Mouse (Mus musculus) hindbrain, embryonic 14.5 days (tissue): ENCODE results near the gene Klhl18. TPM values are rescaled to one million over a fixed set of nuclear protein-coding genes. Genes with fewer than 3 reads are reported as not detected.
A peak's percentile ranks its signal among the peaks of the same experiment; 100 is the strongest.

ENCODE experiments used
- ATAC-seq: fragments of 200-750 bp; cut with Nextera tagmentation; 2 replicates; pipeline ENCODE4 v1.8.0; 2017; ENCODE audit warnings: moderate number of reproducible peaks, mild to moderate bottlenecking, moderate TSS enrichment, moderate library complexity; ENCODE audit not compliant: low FRiP score
- DNase-seq: peaks from one replicate; pipeline ENCODE4 v3.0.0-alpha.2; 2015; ENCODE audit warnings: low spot score
- H3K27ac ChIP-seq: fragments of 300-500 bp; sonication (generic); 2 replicates; pipeline ENCODE4 v1.5.1; 2014; ENCODE audit warnings: mild to moderate bottlenecking, moderate library complexity
- H3K27me3 ChIP-seq: fragments of 300-500 bp; sonication (generic); 2 replicates; pipeline ENCODE4 v1.6.1; 2014; ENCODE audit warnings: mild to moderate bottlenecking, low read length, mixed read lengths; ENCODE audit not compliant: control insufficient read depth, insufficient read depth
- H3K36me3 ChIP-seq: fragments of 300-500 bp; sonication (generic); replicated peaks from 2 replicates; pipeline ENCODE4 v1.6.1; 2014; ENCODE audit not compliant: control insufficient read depth, insufficient read depth
- H3K4me1 ChIP-seq: fragments of 300-500 bp; sonication (generic); replicated peaks from 2 replicates; pipeline ENCODE4 v1.6.1; 2014; ENCODE audit warnings: antibody characterized with exemption, low read length, mixed read lengths; ENCODE audit not compliant: control insufficient read depth, insufficient read depth
- H3K4me2 ChIP-seq: fragments of 300-500 bp; sonication (generic); replicated peaks from 2 replicates; pipeline ENCODE4 v1.6.1; 2014; ENCODE audit warnings: mild to moderate bottlenecking, moderate library complexity
- H3K4me3 ChIP-seq: fragments of 300-500 bp; sonication (generic); replicated peaks from 2 replicates; pipeline ENCODE4 v1.5.1; 2014; ENCODE audit warnings: mild to moderate bottlenecking, low read length
- H3K9ac ChIP-seq: fragments of 300-500 bp; sonication (generic); 2 replicates; pipeline ENCODE4 v1.6.1; 2014
- H3K9me3 ChIP-seq: fragments of 300-500 bp; sonication (generic); 2 replicates; pipeline ENCODE4 v1.6.1; 2016; ENCODE audit warnings: low read length; ENCODE audit not compliant: control insufficient read depth
- WGBS: fragments of 180-500 bp; shearing (Covaris S2); extraction: QIAGEN DNeasy Blood & Tissue Kit; methylation state at CpG from one replicate; pipeline ENCODE4 v1.1.7; 2014; 5-methylcytosine and 5-hydroxymethylcytosine counted together
- polyA plus RNA-seq: library from polyadenylated mRNA; unstranded; fragments of >200 nt; fragmentation: Nextera tagmentation; extraction: Ambion mirVana; gene quantifications from 2 replicates; pipeline ENCODE4 v1.2.1, GENCODE M21; 2014

The Klhl18 gene
- polyA plus RNA-seq, 1 experiment from 2014 or later, result 22.6 TPM

GRCm38 (mm10) chr9:110462321-110462720, 14.2 kb downstream of the Klhl18 start:
- H3K27ac ChIP-seq, result no peak overlapping the region
- ATAC-seq (no peak), DNase-seq (no peak)
- no peak overlapping the region for H3K4me2 ChIP-seq
- H3K4me3 ChIP-seq, result no peak overlapping the region
- WGBS, result 83% methylated on average over 7 of the region's 7 CpGs
- no peaks in the 10 kb centered on the region for H3K27me3 ChIP-seq
- no peaks in the 10 kb centered on the region for H3K9me3 ChIP-seq
- H3K36me3 ChIP-seq, result peaks cover 8% of the 10 kb centered on the region; the same call in 1 of the 2 replicates
- H3K4me1 ChIP-seq, result no peaks in the 10 kb centered on the region
- no peak overlapping the region for H3K9ac ChIP-seq

- H3K9ac ChIP-seq, result no peak overlapping the region
- peaks cover 9% of the 10 kb centered on the region; the same call in 1 of the 2 replicates for H3K36me3 ChIP-seq
- H3K4me1 ChIP-seq, result no peaks in the 10 kb centered on the region
- 91% methylated on average over 18 of the region's 18 CpGs for WGBS
- no peaks in the 10 kb centered on the region for H3K9me3 ChIP-seq
- ATAC-seq, result no peak
- no peak for DNase-seq
- no peak overlapping the region for H3K4me2 ChIP-seq
- no peak overlapping the region for H3K27ac ChIP-seq
- no peak overlapping the region for H3K4me3 ChIP-seq
- H3K27me3 ChIP-seq, result no peaks in the 10 kb centered on the region
Measured at GRCm38 (mm10) chr9:110460884-110461815, 15.3 kb downstream of the Klhl18 start.

- no peak overlapping the region for H3K4me3 ChIP-seq
- H3K4me2 ChIP-seq, result no peak overlapping the region
- DNase-seq (no peak), ATAC-seq (no peak)
- H3K27ac ChIP-seq, result no peak overlapping the region
- WGBS, result 84% methylated on average over 2 of the region's 2 CpGs
- no peaks in the 10 kb centered on the region for H3K27me3 ChIP-seq
- H3K36me3 ChIP-seq, result peaks cover 11% of the 10 kb centered on the region
- no peaks in the 10 kb centered on the region for H3K9me3 ChIP-seq
- H3K4me1 ChIP-seq, result no peaks in the 10 kb centered on the region
- no peak overlapping the region for H3K9ac ChIP-seq
Measured at GRCm38 (mm10) chr9:110459145-110459727, 17.3 kb downstream of the Klhl18 start.

- Histone ChIP-seq H3K27ac (no peak overlapping the region), H3K4me2 (no peak overlapping the region), H3K9ac (no peak overlapping the region), H3K9me3 (no peaks in the 10 kb centered on the region), H3K4me1 (no peaks in the 10 kb centered on the region), H3K36me3 (peaks cover 14% of the 10 kb centered on the region), H3K4me3 (no peak overlapping the region), H3K27me3 (no peaks in the 10 kb centered on the region)
- WGBS, result 88% methylated on average over 3 of the region's 3 CpGs
- DNase-seq (no peak), ATAC-seq (no peak)
Measured at GRCm38 (mm10) chr9:110457926-110458325, 18.6 kb downstream of the Klhl18 start.

- Histone ChIP-seq H3K4me2 (no peak overlapping the region), H3K27ac (no peak overlapping the region), H3K4me1 (no peaks in the 10 kb centered on the region), H3K36me3 (peaks cover 28% of the 10 kb centered on the region), H3K9ac (no peak overlapping the region), H3K4me3 (no peak overlapping the region), H3K27me3 (no peaks in the 10 kb centered on the region), H3K9me3 (no peaks in the 10 kb centered on the region)
- 81% methylated on average over 3 of the region's 3 CpGs for WGBS
- DNase-seq, result no peak
- no peak for ATAC-seq
Measured at GRCm38 (mm10) chr9:110452523-110452922, 24.0 kb downstream of the Klhl18 start.

GRCm38 (mm10) chr9:110448857-110449617, 27.5 kb downstream of the Klhl18 start:
- Histone ChIP-seq H3K4me1 (no peaks in the 10 kb centered on the region), H3K4me2 (no peak overlapping the region), H3K4me3 (no peak overlapping the region), H3K9me3 (no peaks in the 10 kb centered on the region), H3K27ac (no peak overlapping the region), H3K9ac (no peak overlapping the region), H3K27me3 (no peaks in the 10 kb centered on the region), H3K36me3 (peaks cover 34% of the 10 kb centered on the region)
- ATAC-seq (peak; percentile 75), DNase-seq (peak; percentile 93)
- 32% methylated on average over 11 of the region's 11 CpGs for WGBS

- no peaks in the 10 kb centered on the region for H3K27me3 ChIP-seq
- WGBS, result 84% methylated on average over 15 of the region's 15 CpGs
- H3K4me1 ChIP-seq, result no peaks in the 10 kb centered on the region
- H3K4me3 ChIP-seq, result no peak overlapping the region
- ATAC-seq (no peak), DNase-seq (no peak)
- H3K27ac ChIP-seq, result no peak overlapping the region
- H3K36me3 ChIP-seq, result peaks cover 34% of the 10 kb centered on the region
- H3K9me3 ChIP-seq, result no peaks in the 10 kb centered on the region
- H3K4me2 ChIP-seq, result no peak overlapping the region
- H3K9ac ChIP-seq, result no peak overlapping the region
Measured at GRCm38 (mm10) chr9:110448356-110448755, 28.1 kb downstream of the Klhl18 start.

GRCm38 (mm10) chr9:110440559-110440958, 35.9 kb downstream of the Klhl18 start:
- H3K36me3 ChIP-seq, result peaks cover 31% of the 10 kb centered on the region
- no peaks in the 10 kb centered on the region for H3K4me1 ChIP-seq
- WGBS, result 89% methylated on average over 6 of the region's 6 CpGs
- H3K4me3 ChIP-seq, result no peak overlapping the region
- H3K27ac ChIP-seq, result no peak overlapping the region
- no peak overlapping the region for H3K4me2 ChIP-seq
- no peaks in the 10 kb centered on the region for H3K9me3 ChIP-seq
- no peak for ATAC-seq
- H3K27me3 ChIP-seq, result no peaks in the 10 kb centered on the region
- DNase-seq, result no peak
- H3K9ac ChIP-seq, result no peak overlapping the region

- no peak overlapping the region for H3K4me2 ChIP-seq
- no peaks in the 10 kb centered on the region for H3K9me3 ChIP-seq
- DNase-seq, result no peak
- no peak overlapping the region for H3K9ac ChIP-seq
- H3K4me3 ChIP-seq, result no peak overlapping the region
- ATAC-seq, result no peak
- H3K36me3 ChIP-seq, result peaks cover 36% of the 10 kb centered on the region
- no peaks in the 10 kb centered on the region for H3K4me1 ChIP-seq
- WGBS, result 60% methylated on average over 3 of the region's 5 CpGs
- no peaks in the 10 kb centered on the region for H3K27me3 ChIP-seq
- H3K27ac ChIP-seq, result no peak overlapping the region
Measured at GRCm38 (mm10) chr9:110440049-110440448, 36.4 kb downstream of the Klhl18 start.
